Mouse (Mus musculus): Measurements from ENCODE around the gene Nxpe5. TPM values are rescaled to one million over a fixed set of nuclear protein-coding genes. Genes with fewer than 3 reads are reported as not detected.
A peak's percentile ranks its signal among the peaks of the same experiment; 100 is the strongest.

The Nxpe5 gene
- polyA plus RNA-seq, 1 experiment from 2014 or later: not detected

DNA sequence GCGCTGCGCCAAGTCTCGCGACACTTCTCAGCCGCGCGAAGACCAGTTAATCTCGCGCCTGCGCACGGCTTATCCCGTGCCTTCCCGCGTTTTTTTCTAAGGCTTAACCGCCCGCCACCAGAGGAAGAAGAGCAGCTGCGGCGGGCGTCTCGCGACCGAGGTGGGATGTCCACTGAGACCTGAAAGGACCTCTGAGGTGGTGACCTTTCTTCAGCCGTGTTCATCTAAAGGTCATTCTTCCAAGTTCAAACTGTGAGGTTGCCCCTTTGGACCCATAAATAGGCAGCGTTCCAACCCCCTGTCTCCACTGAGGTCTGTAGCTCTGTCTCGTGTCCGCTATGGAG lies 54.7 kb downstream of the Nxpe5 start:
- H3K9ac ChIP-seq: no peak overlapping the region

DNA sequence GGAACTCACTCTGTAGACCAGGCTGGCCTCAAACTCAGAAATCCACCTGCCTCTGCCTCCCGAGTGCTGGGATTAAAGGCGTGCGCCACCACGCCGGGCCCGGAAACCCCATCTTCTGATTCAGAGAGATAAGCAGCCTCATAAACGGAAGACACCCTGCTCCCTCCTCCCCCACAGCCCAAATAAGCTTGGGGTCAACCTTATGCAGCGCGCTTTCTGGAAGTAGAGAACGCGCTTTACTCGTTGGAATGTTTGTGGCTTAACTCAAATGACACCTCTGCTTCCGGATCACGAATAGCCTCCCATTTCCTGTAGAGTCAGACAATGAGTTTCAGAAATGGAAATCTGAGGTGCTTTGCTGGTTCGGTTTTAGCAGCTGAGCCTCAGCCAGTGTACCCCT lies 55.1 kb downstream of the Nxpe5 start:
- no peak overlapping the region for H3K4me3 ChIP-seq
- no peak overlapping the region for H3K4me2 ChIP-seq
- no peak overlapping the region for H3K27ac ChIP-seq
- no peaks in the 10 kb centered on the region for H3K9me3 ChIP-seq
- no peaks in the 10 kb centered on the region for H3K27me3 ChIP-seq
- no peak overlapping the region for H3K9ac ChIP-seq
- H3K4me1 ChIP-seq: peaks cover 30% of the 10 kb centered on the region
- no peak for ATAC-seq (ENCODE audit: insufficient number of reproducible peaks, low FRiP score, low TSS enrichment, low read depth)
- 91% methylated on average over 15 of the region's 15 CpGs for WGBS
- H3K36me3 ChIP-seq: peaks cover 14% of the 10 kb centered on the region; the same call in 1 of the 2 replicates

More for the DNA sequence above, 54.7 kb downstream of the Nxpe5 start:
- 23% methylated on average over 26 of the region's 26 CpGs for WGBS
- Histone ChIP-seq H3K4me2 (peak overlapping the region; percentile 82), H3K9me3 (no peaks in the 10 kb centered on the region), H3K4me3 (peak overlapping the region; percentile 61), H3K27me3 (no peaks in the 10 kb centered on the region), H3K36me3 (peaks cover 14% of the 10 kb centered on the region; the same call in 1 of the 2 replicates), H3K27ac (no peak overlapping the region), H3K4me1 (peaks cover 35% of the 10 kb centered on the region)
- no peak for ATAC-seq (ENCODE audit: insufficient number of reproducible peaks, low FRiP score, low TSS enrichment, low read depth)

DNA sequence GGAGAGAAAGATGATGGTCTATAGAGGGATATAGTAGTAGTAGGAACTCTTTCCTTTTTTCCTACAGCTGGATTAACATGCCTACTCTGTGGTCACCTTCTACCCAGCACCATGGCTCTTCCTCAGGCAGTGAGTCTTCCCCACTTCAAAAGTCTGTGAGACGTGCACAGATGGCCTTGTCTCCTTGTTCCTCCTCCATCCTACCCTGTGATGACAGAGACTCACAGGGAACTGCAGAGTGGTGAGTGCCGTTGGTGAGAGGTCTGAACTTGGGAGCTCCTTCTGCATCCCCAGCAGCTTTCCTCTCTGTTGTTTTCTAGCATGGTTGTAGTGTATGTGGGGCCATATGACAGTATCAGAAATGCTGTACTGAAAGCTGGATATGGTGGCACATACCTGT lies 56.1 kb downstream of the Nxpe5 start:
- Histone ChIP-seq H3K27ac (no peak overlapping the region), H3K4me1 (peaks cover 21% of the 10 kb centered on the region), H3K9me3 (no peaks in the 10 kb centered on the region), H3K36me3 (peaks cover 11% of the 10 kb centered on the region; the same call in 1 of the 2 replicates), H3K4me2 (no peak overlapping the region), H3K9ac (no peak overlapping the region), H3K27me3 (no peaks in the 10 kb centered on the region), H3K4me3 (no peak overlapping the region)
- no peak for ATAC-seq (ENCODE audit: insufficient number of reproducible peaks, low FRiP score, low TSS enrichment, low read depth)
- WGBS: 74% methylated on average over 2 of the region's 2 CpGs

DNA sequence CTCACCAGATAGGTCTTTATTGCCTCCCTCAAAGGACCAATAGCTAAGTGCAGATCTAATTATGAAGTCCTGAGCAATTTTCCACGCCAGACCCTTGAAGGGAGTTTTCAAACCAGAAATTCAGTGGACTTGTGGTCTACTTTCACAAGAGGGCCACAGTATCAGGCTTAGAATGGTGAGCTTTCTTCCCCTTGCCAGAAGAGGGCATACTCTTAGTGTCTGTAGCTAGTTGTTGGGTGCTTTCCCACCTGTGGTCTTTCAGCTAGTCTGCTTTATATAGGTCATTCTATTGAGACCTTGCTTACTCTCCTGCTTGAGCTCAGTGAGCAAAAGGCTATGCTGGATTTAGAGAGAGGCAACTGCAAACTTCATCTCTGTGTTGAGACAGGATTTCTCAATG lies 57.8 kb downstream of the Nxpe5 start:
- no peaks in the 10 kb centered on the region for H3K36me3 ChIP-seq
- 63% methylated on average over 1 of the region's 1 CpGs for WGBS
- H3K9me3 ChIP-seq: no peaks in the 10 kb centered on the region
- H3K9ac ChIP-seq: no peak overlapping the region
- H3K4me1 ChIP-seq: peaks cover 13% of the 10 kb centered on the region
- H3K27me3 ChIP-seq: no peaks in the 10 kb centered on the region
- no peak for ATAC-seq (ENCODE audit: insufficient number of reproducible peaks, low FRiP score, low TSS enrichment, low read depth)
- no peak overlapping the region for H3K27ac ChIP-seq
- H3K4me2 ChIP-seq: no peak overlapping the region
- H3K4me3 ChIP-seq: no peak overlapping the region

DNA sequence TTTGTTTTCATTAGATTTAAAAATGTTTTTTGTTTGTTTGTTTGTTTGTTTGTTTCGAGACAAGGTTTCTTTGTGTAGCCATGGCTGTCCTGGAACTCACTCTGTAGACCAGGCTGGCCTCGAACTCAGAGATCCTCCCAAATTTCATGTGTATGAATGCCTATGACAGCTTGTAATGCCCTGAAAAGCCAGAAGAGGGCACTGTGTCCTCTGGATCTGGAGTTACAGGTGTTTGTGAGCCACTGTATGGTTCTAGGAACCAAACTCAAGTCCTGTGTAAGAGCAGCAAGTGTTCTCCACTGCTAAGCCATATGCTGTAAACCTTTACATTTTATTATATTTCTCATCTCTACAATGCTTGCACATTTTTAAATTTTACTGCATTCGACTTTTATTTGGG lies 62.2 kb downstream of the Nxpe5 start:
- Histone ChIP-seq H3K9me3 (no peaks in the 10 kb centered on the region), H3K4me2 (no peak overlapping the region), H3K27me3 (no peaks in the 10 kb centered on the region), H3K9ac (no peak overlapping the region), H3K4me3 (no peak overlapping the region), H3K4me1 (no peaks in the 10 kb centered on the region), H3K27ac (no peak overlapping the region), H3K36me3 (no peaks in the 10 kb centered on the region)
- 72% methylated on average over 3 of the region's 3 CpGs for WGBS
- no peak for ATAC-seq (ENCODE audit: insufficient number of reproducible peaks, low FRiP score, low TSS enrichment, low read depth)

DNA sequence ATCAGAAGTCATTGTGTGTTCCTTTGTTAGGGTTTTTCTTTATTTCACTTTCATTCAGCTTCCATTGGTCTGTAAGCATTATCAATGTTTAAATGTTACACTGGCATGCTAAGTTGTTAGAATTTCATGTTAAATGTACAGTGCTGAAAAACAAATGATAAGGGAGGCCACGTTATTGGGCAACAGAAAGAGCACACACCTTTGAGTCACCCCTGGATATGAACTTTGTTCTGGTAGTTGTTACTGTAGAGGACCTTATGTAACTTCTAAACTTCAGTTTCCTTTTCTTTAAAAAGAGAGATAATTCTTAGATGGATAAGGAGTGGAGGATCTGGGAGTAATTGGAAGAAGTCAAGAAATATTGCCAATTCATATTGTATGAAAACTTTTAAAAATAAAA lies 65.9 kb downstream of the Nxpe5 start:
- 74% methylated on average over 1 of the region's 1 CpGs for WGBS
- no peak for ATAC-seq (ENCODE audit: insufficient number of reproducible peaks, low FRiP score, low TSS enrichment, low read depth)

DNA sequence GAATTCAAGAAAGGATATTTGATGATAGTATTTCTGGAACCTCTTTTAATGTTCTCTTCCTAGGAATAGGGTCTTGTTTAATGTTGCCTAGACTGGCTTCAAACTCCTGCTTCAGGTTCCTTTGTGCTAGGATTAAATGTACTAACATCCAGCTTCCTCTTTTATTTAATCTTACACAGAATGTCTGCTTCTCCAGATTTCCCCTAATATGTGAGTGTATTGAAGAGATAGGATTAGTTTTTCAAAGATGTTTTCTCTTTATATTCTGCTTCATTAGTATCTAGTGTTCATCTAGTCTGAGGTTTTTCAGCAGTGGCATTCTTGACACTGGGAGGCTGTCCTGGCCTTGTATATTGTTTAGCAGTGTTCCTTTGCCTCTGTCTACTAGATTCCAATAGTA lies 68.5 kb downstream of the Nxpe5 start:
- no peaks in the 10 kb centered on the region for H3K4me1 ChIP-seq
- H3K9me3 ChIP-seq: no peaks in the 10 kb centered on the region
- no peak overlapping the region for H3K9ac ChIP-seq
- no peak overlapping the region for H3K27ac ChIP-seq
- no peaks in the 10 kb centered on the region for H3K36me3 ChIP-seq
- no peaks in the 10 kb centered on the region for H3K27me3 ChIP-seq
- no peak overlapping the region for H3K4me3 ChIP-seq
- ATAC-seq (ENCODE audit: insufficient number of reproducible peaks, low FRiP score, low TSS enrichment, low read depth): no peak
- no peak overlapping the region for H3K4me2 ChIP-seq

More for the DNA sequence above, 65.9 kb downstream of the Nxpe5 start:
- Histone ChIP-seq H3K9me3 (no peaks in the 10 kb centered on the region), H3K27ac (no peak overlapping the region), H3K36me3 (no peaks in the 10 kb centered on the region), H3K9ac (no peak overlapping the region), H3K4me2 (no peak overlapping the region), H3K4me1 (no peaks in the 10 kb centered on the region), H3K4me3 (no peak overlapping the region), H3K27me3 (no peaks in the 10 kb centered on the region)

DNA sequence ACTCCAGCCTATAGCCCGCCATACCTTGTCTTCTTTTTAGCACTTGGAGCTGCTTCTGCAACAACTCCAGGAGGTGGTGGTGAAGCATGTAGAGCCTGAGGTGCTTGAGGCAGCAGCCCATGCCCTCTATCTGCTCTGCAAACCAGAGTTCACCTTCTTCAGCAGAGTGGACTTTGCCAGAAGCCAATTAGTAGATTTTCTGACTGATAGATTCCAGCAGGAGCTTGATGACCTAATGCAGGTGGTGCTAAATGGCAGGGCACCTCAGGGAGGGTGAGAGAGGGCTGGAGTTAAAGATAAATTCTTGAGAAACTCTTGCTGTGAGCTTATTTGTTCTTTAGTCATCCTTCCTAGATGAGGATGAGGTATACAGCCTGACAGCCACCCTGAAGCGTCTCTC lies 73.9 kb downstream of the Nxpe5 start:
- 76% methylated on average over 2 of the region's 2 CpGs for WGBS
- H3K4me1 ChIP-seq: no peaks in the 10 kb centered on the region
- no peaks in the 10 kb centered on the region for H3K27me3 ChIP-seq
- H3K9me3 ChIP-seq: no peaks in the 10 kb centered on the region
- H3K4me2 ChIP-seq: no peak overlapping the region
- no peak overlapping the region for H3K27ac ChIP-seq
- no peak overlapping the region for H3K9ac ChIP-seq
- no peak for ATAC-seq (ENCODE audit: insufficient number of reproducible peaks, low FRiP score, low TSS enrichment, low read depth)
- no peaks in the 10 kb centered on the region for H3K36me3 ChIP-seq
- no peak overlapping the region for H3K4me3 ChIP-seq

Other genes with a start within 250 kb of the Nxpe5 start
- not detected in 2 replicates for gene Azgp1, start 244.4 kb upstream of the Nxpe5 start, polyA plus RNA-seq (2015; fragmentation: Nextera tagmentation; extraction: Ambion mirVana)
- gene Smok3a, start 204.6 kb upstream of the Nxpe5 start, polyA plus RNA-seq (2015; fragmentation: Nextera tagmentation; extraction: Ambion mirVana): not detected in 2 replicates
- not detected in 2 replicates for gene Smok3b, start 204.5 kb upstream of the Nxpe5 start, polyA plus RNA-seq (2015; fragmentation: Nextera tagmentation; extraction: Ambion mirVana)
- not detected in 2 replicates for gene Smok3c, start 172.7 kb upstream of the Nxpe5 start, polyA plus RNA-seq (2015; fragmentation: Nextera tagmentation; extraction: Ambion mirVana)
- gene Zkscan1, start 140.8 kb upstream of the Nxpe5 start, polyA plus RNA-seq (2015; fragmentation: Nextera tagmentation; extraction: Ambion mirVana): 15.6 and 17.0 TPM in 2 replicates
- 52.8 and 56.5 TPM in 2 replicates for gene Zscan21, start 109.0 kb upstream of the Nxpe5 start, polyA plus RNA-seq (2015; fragmentation: Nextera tagmentation; extraction: Ambion mirVana)
- 15.9 and 18.5 TPM in 2 replicates for gene Zfp113, start 70.2 kb upstream of the Nxpe5 start, polyA plus RNA-seq (2015; fragmentation: Nextera tagmentation; extraction: Ambion mirVana)
- 299 and 325 TPM in 2 replicates for gene Cops6, start 64.8 kb upstream of the Nxpe5 start, polyA plus RNA-seq (2015; fragmentation: Nextera tagmentation; extraction: Ambion mirVana)
- gene Ap4m1, start 53.9 kb upstream of the Nxpe5 start, polyA plus RNA-seq (2015; fragmentation: Nextera tagmentation; extraction: Ambion mirVana): 22.8 and 24.3 TPM in 2 replicates
- 139 and 143 TPM in 2 replicates for gene Mcm7, start 53.5 kb upstream of the Nxpe5 start, polyA plus RNA-seq (2015; fragmentation: Nextera tagmentation; extraction: Ambion mirVana)
- gene Taf6, start 38.4 kb upstream of the Nxpe5 start, polyA plus RNA-seq (2015; fragmentation: Nextera tagmentation; extraction: Ambion mirVana): 73.8 and 74.8 TPM in 2 replicates
- 69.4 and 69.7 TPM in 2 replicates for gene Cnpy4, start 38.4 kb upstream of the Nxpe5 start, polyA plus RNA-seq (2015; fragmentation: Nextera tagmentation; extraction: Ambion mirVana)
- gene Mblac1, start 31.6 kb upstream of the Nxpe5 start, polyA plus RNA-seq (2015; fragmentation: Nextera tagmentation; extraction: Ambion mirVana): 8.4 and 9.2 TPM in 2 replicates
- gene Lamtor4, start 29.6 kb downstream of the Nxpe5 start, polyA plus RNA-seq (2015; fragmentation: Nextera tagmentation; extraction: Ambion mirVana): 69.6 and 73.5 TPM in 2 replicates
- 4.4 and 5.1 TPM in 2 replicates for gene BC037034, start 38.1 kb downstream of the Nxpe5 start, polyA plus RNA-seq (2015; fragmentation: Nextera tagmentation; extraction: Ambion mirVana)
- 5.1 and 5.3 TPM in 2 replicates for gene Gal3st4, start 46.9 kb downstream of the Nxpe5 start, polyA plus RNA-seq (2015; fragmentation: Nextera tagmentation; extraction: Ambion mirVana)
- gene Gm43720, start 54.1 kb downstream of the Nxpe5 start, polyA plus RNA-seq (2015; fragmentation: Nextera tagmentation; extraction: Ambion mirVana): 0.17 and 0.30 TPM in 2 replicates
- gene Gpc2, start 54.1 kb downstream of the Nxpe5 start, polyA plus RNA-seq (2015; fragmentation: Nextera tagmentation; extraction: Ambion mirVana): 14.2 and 24.8 TPM in 2 replicates
- 4.8 and 5.5 TPM in 2 replicates for gene Stag3, start 54.3 kb downstream of the Nxpe5 start, polyA plus RNA-seq (2015; fragmentation: Nextera tagmentation; extraction: Ambion mirVana)
- 0.21 and 0.36 TPM in 2 replicates for gene Pvrig, start 116.1 kb downstream of the Nxpe5 start, polyA plus RNA-seq (2015; fragmentation: Nextera tagmentation; extraction: Ambion mirVana)
- 30.9 and 33.7 TPM in 2 replicates for gene Zfp157, start 215.6 kb downstream of the Nxpe5 start, polyA plus RNA-seq (2015; fragmentation: Nextera tagmentation; extraction: Ambion mirVana)